Mouse (Mus musculus) heart, adult 2 months (tissue): ENCODE measurements around the gene Gm42417. TPM values are rescaled to one million over a fixed set of nuclear protein-coding genes. Genes with fewer than 3 reads are reported as not detected.

Experiments used
- DNase-seq, 2 experiments: peaks; one replicate each; pipeline ENCODE4 v3.0.0; 2021
- H3K27ac ChIP-seq: fragments of 200-600 bp; 2 replicates; pipeline ENCODE4 v1.8.1; 2022
- H3K27me3 ChIP-seq: fragments of 200-500 bp; 2 replicates; pipeline ENCODE4 v1.6.1; 2012; ENCODE audit warnings: mild to moderate bottlenecking, low read length, inconsistent platforms, mixed read lengths; ENCODE audit not compliant: control insufficient read depth, insufficient read depth
- H3K36me3 ChIP-seq: fragments of 200-500 bp; 2 replicates; pipeline ENCODE4 v1.6.1; 2012; ENCODE audit warnings: low read length, inconsistent platforms; ENCODE audit not compliant: control insufficient read depth, insufficient read depth
- H3K4me1 ChIP-seq: fragments of 200-500 bp; 2 replicates; pipeline ENCODE4 v1.6.1; 2011; ENCODE audit warnings: low read length; ENCODE audit not compliant: control insufficient read depth, insufficient read depth
- H3K4me3 ChIP-seq: fragments of 200-600 bp; 2 replicates; pipeline ENCODE4 v1.8.1; 2022
- H3K79me2 ChIP-seq: fragments of 200-500 bp; replicated peaks from 2 replicates; pipeline ENCODE4 v1.6.1; 2012; ENCODE audit warnings: mild to moderate bottlenecking, inconsistent platforms, low read length, moderate library complexity, mixed read lengths; ENCODE audit not compliant: control insufficient read depth, insufficient read depth
- H3K9ac ChIP-seq: fragments of 200-500 bp; 2 replicates; pipeline ENCODE4 v1.6.1; 2012; ENCODE audit warnings: low read depth, mild to moderate bottlenecking, control low read depth, inconsistent platforms, low read length, mixed read lengths
- CTCF ChIP-seq: fragments of 200-600 bp; IDR thresholded peaks from 2 replicates; pipeline ENCODE4 v1.8.1; 2022; ENCODE audit warnings: antibody characterized with exemption, mild to moderate bottlenecking, moderate library complexity
- EP300 ChIP-seq: fragments of 200-500 bp; IDR thresholded peaks from 2 replicates; pipeline ENCODE4 v1.6.1; 2011; ENCODE audit warnings: low read depth, low read length, control low read depth; ENCODE audit not compliant: insufficient read depth
- POLR2A ChIP-seq: fragments of 200-500 bp; IDR thresholded peaks from 2 replicates; pipeline ENCODE4 v1.6.1; 2011; ENCODE audit warnings: mild to moderate bottlenecking, low read depth, low read length, control low read depth; ENCODE audit not compliant: insufficient read depth
- WGBS: fragments of 180-500 bp; shearing (Covaris S2); methylation state at CpG from one replicate; pipeline ENCODE4 v1.1.7; 2018; 5-methylcytosine and 5-hydroxymethylcytosine counted together
- intact Hi-C: fragments of 180-260 bp; cut with DNase I; formaldehyde crosslinking; loops from one replicate; pipeline ENCODE4 v1.15.1; 2025
- polyA plus RNA-seq: library from polyadenylated mRNA; depleted of rRNA; stranded (reverse); fragments of >200 nt; gene quantifications from 2 replicates; pipeline ENCODE4 v1.2.3, GENCODE M21; 2012
- total RNA-seq, 2 experiments: library from RNA; stranded (reverse); gene quantifications; 2 replicates each; pipeline ENCODE4 v1.2.3; 2021

Gene Gm42417
- total and polyA plus RNA-seq, 3 experiments: 148 to 172 TPM; not detected in 1

DNA sequence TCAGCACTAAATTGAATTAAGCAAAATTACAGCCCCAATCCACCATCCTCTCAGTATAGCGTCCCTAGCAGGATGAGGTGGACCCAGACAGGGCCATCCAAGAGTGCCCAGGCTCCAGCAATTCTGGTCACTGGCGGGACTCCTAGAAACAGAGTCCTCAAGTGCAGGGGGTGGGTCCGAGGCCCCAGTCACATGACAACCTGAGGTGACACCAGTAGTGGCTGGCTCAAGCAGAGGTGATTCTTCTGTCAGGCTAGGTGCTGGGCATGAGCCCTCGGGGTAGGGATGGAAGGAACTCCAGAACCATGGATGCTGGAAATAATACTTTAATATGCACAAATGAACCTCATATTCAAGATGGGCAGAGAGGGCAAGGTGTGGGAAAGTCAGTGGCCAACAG, 23.2 kb upstream of the Gm42417 start:
- peak overlapping the region; percentile 72 for H3K27ac ChIP-seq
- peaks cover 22% of the 10 kb centered on the region for H3K4me1 ChIP-seq
- DNase-seq: no peak
- TF ChIP-seq CTCF: no peak
- TF ChIP-seq EP300: no peak
- TF ChIP-seq POLR2A: no peak
- no peak overlapping the region for H3K9ac ChIP-seq
- H3K36me3 ChIP-seq: no peaks in the 10 kb centered on the region
- no peak overlapping the region for H3K4me3 ChIP-seq
- 60% methylated on average over 4 of the region's 4 CpGs for WGBS
- no peaks in the 10 kb centered on the region for H3K79me2 ChIP-seq
- intact Hi-C loops: no loop called here
- H3K27me3 ChIP-seq: no peaks in the 10 kb centered on the region

DNA sequence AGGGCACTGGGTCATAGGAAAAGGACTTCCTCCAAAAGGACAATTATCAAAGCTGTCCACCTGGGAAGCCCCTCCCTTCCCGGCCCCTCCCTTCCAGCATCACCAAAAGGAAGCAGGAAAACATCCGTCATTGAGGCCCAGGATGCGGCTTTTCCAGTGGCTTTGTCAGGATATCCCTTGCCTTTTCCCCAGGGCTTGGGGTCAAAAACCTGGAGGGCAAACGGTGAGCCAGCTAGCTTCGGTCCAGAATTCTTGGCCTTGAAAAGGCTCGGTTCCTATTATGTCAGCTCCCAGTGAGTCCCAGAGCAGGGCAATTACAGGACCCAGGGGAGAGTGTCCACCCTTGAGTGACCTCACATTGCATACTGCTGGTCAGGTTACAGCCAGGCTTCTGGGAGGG, 21.7 kb upstream of the Gm42417 start:
- peak; percentile 88 for TF ChIP-seq EP300
- TF ChIP-seq CTCF: no peak
- peak; percentile 58 to 72 for DNase-seq
- intact Hi-C loops: no loop called here
- Histone ChIP-seq H3K79me2 (no peaks in the 10 kb centered on the region), H3K4me3 (no peak overlapping the region), H3K9ac (no peak overlapping the region), H3K27me3 (no peaks in the 10 kb centered on the region), H3K4me1 (peaks cover 22% of the 10 kb centered on the region), H3K27ac (peak overlapping the region; percentile 99), H3K36me3 (no peaks in the 10 kb centered on the region)
- 33% methylated on average over 6 of the region's 6 CpGs for WGBS

DNA sequence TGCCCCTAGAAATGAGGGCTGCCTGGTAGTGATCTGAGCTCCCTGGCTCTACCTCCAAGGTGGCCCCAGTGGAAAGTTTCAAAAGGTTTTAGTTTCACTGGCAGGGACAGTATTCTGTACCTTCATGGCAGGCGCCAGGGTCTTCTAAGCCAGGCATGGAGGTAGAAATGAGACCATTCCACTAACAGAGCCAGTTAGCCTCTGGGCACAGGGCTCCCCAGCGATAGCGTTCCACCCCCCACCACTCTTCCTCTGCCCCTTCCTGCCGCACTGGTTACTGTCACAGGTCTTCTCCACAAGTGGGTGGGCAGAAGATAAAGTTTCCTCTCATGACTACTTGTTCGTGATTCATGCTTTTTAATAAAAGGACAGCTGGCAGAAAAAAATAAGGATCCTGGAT, 20.7 kb upstream of the Gm42417 start:
- Histone ChIP-seq H3K36me3 (no peaks in the 10 kb centered on the region), H3K79me2 (no peaks in the 10 kb centered on the region; the same call in 1 of the 2 replicates), H3K27ac (peak overlapping the region; percentile 99), H3K9ac (no peak overlapping the region), H3K4me1 (peaks cover 24% of the 10 kb centered on the region), H3K4me3 (no peak overlapping the region), H3K27me3 (no peaks in the 10 kb centered on the region)
- no peak for DNase-seq
- 56% methylated on average over 5 of the region's 5 CpGs for WGBS
- intact Hi-C loops: no loop called here
- TF ChIP-seq POLR2A: no peak
- no peak for TF ChIP-seq CTCF
- no peak for TF ChIP-seq EP300

DNA sequence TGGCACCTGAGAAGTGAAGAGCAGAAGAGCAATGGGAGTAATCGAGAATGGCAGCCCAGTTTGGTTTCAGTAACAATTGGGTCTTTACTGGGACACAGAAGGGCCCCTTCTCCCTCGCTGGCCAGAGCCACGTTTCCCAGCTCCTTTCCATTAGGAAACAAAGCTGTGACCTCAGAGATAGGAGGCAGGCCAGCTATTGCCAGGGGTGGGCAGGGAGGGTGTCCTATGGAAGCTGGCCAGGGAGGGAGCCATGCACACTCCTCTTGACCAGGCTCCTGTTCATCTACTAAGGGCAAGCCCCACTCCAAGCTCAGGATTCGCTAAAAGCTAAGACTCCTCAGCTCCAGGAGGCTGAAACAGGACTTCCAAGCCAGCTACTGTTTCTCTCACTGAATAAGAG, 20.0 kb upstream of the Gm42417 start:
- H3K4me3 ChIP-seq: peak overlapping the region; percentile 98; the same call in 1 of the 2 replicates
- H3K27me3 ChIP-seq: no peaks in the 10 kb centered on the region
- DNase-seq: no peak
- no peaks in the 10 kb centered on the region for H3K36me3 ChIP-seq
- no peaks in the 10 kb centered on the region; the same call in 1 of the 2 replicates for H3K79me2 ChIP-seq
- intact Hi-C loops: no loop called here
- H3K9ac ChIP-seq: no peak overlapping the region
- peak overlapping the region; percentile 99 for H3K27ac ChIP-seq
- WGBS: 31% methylated on average over 4 of the region's 4 CpGs
- peaks cover 20% of the 10 kb centered on the region for H3K4me1 ChIP-seq
- no peak for TF ChIP-seq POLR2A

DNA sequence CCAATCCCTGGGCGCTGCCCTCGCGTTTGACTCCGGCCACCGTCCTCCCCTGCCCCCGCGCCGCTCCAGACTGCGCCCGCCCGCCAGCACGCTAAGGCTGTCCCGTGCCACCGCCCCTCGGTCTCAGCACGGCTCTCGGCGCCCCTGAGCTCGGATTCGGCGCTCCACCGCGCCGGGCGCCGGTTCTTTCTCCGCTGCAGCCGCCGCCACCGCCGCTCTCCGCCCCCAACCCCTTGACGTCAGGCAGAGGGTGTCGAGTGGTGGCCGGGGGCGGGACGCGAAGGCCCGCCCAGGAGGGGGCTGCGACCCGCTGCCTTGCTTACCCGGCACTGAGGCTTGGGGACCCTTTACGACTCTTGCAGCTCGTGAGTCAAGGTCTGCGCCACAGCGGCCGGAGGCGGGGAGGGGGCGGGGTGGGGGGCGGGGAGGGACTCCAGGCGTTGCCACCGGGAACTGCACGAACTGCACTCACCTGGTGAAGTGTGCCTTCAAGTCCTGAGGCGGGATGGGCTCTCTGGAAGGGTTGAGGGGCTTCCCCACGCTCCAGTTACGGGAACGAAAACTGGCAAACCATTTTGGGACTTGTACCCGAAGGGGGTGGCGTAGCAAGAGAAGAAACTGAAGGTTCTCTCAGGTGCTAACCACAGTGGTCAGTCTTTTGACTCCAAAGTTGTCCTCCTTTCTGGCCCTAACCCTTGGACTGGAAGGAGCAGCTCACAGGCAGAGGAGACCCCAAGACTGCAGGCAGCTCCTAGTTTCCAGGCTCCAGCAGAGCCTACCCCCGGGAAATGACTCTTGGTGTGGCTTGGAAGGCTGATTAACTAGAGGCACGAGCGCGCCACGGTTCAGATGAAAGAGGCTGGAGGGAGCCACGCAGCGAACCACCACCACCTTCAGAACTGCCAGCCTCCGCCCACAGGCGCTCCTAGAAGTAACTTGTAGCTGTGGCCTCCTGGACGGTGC, 19.1 kb upstream of the Gm42417 start, which contains the start of gene Sema4c:
Sema4c (minus strand) TSS at position 319 of the 963 bp plus-strand sequence.
- WGBS: 4% methylated on average over 69 of the region's 69 CpGs
- Histone ChIP-seq H3K27me3 (no peaks in the 10 kb centered on the region), H3K27ac (peak within 1 kb of the TSS; percentile 99), H3K36me3 (no peaks in the 10 kb centered on the region), H3K9ac (peak within 1 kb of the TSS; percentile 91), H3K4me1 (peaks cover 14% of the 10 kb centered on the region), H3K79me2 (peaks cover 2% of the 10 kb centered on the region; the same call in 1 of the 2 replicates), H3K4me3 (peak within 1 kb of the TSS; percentile 98)
- intact Hi-C loops: no loop called here
- TF ChIP-seq CTCF: peak; percentile 48
- no peak for TF ChIP-seq EP300
- DNase-seq: peak; percentile 86 to 89

DNA sequence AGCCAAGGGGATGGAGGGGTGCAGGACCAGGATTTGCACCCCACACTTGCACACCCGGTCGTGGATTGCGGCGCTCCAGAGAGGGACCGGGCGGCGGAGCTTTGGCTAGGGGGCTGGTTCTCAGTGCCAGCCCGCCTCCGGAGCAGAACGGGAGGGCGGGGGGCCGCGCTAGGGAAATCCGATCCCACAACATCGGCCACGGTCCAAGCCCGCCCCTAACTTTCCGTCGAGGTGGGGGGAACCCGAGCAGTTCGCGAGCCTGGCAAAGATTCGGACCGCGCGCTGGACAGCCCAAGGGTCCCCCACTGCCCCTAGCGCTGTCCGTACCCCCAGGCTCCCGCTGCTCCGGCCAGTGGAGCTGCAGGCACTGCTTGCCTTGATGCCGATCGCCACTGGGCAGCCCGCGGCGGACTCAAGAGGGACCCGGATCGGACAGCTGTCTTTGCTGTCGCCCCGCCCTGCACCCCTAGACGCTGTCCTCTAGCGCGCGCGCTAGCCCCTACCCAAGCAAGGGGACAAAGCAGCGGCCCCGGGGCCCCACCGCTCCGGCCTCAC, 18.3 kb upstream of the Gm42417 start:
- peaks cover 12% of the 10 kb centered on the region for H3K4me1 ChIP-seq
- H3K4me3 ChIP-seq: peak overlapping the region; percentile 98
- intact Hi-C loops: loop anchor here (2.0 kb wide), 1 partner anchor 55 kb away; no protein-coding TSS in a partner anchor
- H3K27me3 ChIP-seq: no peaks in the 10 kb centered on the region
- 1% methylated on average over 48 of the region's 48 CpGs for WGBS
- peak overlapping the region; percentile 99 for H3K27ac ChIP-seq
- H3K79me2 ChIP-seq: peaks cover 3% of the 10 kb centered on the region; the same call in 1 of the 2 replicates
- no peak for TF ChIP-seq EP300
- peak; percentile 7; the same call in 1 of the 2 replicates for TF ChIP-seq CTCF
- TF ChIP-seq POLR2A: 0 out of 2 replicates have a peak, but pooled peaks have one; percentile 35
- peak; percentile 92 for DNase-seq
- H3K9ac ChIP-seq: peak overlapping the region; percentile 91
- no peaks in the 10 kb centered on the region for H3K36me3 ChIP-seq
